Mouse (Mus musculus): ENCODE results near the gene Ccdc106.
A peak's percentile ranks its signal among the peaks of the same experiment; 100 is the strongest.
"Not testable (repeated sequence)": the region's sequence is repeated elsewhere in the genome, so short reads cannot be mapped to it uniquely, and the experiment has no call there.

Gene Ccdc106

DNA sequence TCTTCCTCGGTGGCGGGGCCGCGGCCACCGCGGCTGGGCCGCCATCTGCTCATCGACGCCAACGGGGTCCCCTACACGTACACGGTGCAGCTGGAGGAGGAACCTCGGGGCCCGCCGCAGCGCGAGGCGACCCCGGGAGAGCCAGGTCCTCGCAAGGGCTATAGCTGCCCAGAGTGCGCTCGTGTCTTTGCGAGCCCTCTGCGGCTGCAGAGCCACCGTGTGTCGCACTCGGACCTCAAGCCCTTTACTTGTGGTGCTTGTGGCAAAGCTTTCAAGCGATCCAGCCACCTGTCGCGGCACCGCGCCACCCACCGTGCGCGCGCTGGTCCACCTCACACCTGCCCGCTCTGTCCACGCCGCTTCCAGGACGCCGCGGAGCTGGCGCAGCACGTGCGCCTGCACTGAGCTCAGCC is 32.6 kb downstream of the Ccdc106 start:
- DNase-seq = no peak

DNA sequence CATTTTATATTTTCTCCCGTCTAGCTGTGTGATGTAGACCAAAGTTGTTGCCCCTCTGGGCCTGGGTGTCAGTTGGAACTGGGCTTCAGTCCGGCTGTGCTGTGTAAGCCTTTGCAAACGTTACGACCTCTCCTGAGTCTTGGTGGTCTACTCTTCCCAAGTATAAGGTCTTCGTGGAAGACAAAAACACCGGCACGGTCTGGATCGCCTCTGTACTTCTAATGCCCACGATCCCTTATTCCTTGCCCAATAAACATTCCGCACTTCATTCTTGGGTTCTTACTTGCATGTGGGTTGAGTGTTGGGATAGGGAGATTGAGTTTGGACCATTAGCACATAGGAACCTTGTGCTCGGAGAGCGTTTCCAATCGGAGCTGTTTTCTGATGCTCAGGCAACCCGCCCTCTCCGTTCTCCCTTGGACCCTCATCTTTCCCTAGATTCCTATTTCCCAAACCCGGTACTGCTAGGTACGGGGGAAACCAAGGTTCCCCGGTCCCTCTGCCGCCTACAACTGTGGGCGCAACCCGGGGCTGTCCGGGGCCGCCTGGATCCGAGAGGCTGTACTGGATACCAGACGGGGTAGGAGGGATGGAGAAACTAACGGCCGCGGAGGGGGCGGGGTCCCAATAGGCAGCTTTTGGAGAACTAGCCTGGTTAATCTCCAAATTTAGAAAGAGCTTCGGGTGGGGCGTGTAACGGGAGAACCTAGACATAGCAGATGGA is 33.3 kb downstream of the Ccdc106 start:
- no peak for DNase-seq

DNA sequence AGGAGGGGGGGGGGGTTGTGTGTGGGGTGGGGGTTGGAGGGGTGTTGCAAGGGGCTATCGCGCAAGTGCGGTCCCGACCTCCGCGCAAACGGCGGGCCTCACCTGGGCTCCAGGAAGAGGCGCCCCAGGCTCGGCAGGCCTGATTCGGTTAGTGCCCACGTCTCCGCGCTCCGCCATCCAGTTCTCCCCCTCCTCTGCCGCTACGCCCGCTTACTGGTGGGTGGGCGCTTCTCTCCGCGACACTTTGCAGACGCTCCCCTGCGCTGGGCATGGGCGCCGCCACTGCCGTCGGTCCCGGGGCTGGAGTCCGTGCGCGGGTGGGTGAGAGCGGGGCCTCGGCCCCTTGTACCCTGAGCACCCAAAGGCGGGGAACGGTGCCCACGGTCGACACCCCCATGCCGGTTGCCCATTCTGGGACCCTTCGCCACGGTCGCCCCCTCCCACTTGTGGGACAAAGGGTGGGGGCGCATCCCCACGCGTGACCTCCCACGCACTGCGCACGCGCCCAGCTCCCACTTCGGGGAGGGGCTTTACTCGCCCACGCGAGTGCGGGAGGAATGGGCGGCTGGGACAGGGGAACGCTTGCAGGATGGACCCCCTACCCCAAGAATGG is 36.4 kb downstream of the Ccdc106 start:
- DNase-seq = peak; percentile 84

DNA sequence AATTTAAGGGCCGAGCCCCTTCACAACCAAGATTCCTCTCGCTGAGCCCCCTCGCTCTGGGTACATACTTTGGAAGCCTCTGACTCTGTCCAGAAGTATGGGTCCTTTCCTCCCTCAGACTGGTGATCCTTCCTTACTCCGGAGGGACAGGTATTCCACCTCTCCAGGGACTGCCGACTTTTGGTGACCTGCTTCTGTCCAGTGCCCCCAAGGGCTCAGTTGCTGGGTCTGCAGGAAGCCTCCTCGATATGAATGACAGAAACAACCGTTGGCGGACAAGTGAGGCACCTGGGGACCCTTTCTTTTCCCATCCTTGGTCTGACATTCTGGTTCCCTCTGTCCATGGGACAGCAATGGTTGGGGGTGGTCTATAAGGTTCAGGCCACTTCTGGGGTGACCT is 37.0 kb downstream of the Ccdc106 start:
- no peak for DNase-seq

DNA sequence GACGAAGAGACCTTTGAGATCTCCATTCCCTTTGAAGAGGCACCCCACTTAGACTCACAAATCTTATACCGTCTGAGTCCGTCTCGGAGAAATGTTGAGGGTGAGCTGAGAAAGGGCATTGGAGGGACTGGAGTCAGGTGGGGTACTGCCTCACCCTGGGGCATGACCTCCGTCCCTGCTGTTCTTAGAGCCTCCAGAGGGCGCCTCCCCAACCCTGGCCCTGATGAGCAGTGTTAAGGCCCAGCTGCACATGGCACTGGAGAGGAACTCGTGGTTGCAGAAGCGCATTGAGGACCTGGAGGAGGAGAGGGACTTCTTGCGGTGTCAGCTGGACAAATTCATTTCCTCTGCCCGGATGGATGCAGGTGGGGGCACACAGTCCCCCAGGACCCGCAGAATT is 37.5 kb downstream of the Ccdc106 start:
- peak; percentile 24 for DNase-seq

DNA sequence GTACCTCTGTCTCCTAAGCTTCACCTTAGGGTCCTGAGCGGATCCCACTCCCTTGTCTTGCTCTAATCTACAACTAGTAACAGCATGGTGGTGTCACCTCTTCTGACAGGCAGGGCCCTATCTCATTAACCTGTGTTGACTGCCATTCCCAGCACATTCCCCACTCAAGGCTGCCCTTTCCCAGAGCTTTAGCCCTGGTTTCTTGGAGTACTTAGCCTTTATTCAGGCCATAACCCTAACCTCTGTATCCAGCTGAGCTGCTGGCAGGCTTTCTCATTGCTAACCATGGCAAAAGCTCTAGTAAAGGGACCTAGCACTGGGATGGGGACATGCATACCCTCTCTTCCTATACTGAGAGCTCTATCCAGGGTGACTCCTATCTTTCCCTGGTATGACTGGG is 38.3 kb downstream of the Ccdc106 start:
- no peak for DNase-seq

DNA sequence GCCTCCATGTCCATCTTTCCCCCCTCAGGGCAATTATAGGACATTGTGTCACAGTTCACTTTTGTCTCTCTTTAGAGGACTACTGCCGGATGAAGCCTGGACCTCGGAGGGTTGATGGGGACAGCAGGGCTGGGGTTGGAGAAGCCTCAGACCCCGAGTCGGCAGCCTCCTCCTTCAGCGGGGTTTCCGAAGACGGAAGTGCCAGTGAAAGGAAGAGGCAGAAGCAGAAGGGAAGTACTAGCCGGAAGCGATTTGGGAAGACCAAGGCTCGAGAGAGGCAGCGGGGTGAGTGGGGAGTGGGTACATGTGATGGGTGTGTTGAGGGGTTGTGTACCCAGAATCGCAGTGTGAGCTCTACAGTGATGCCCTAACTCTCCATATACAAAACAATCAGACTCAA is 39.1 kb downstream of the Ccdc106 start:
- DNase-seq = no peak

DNA sequence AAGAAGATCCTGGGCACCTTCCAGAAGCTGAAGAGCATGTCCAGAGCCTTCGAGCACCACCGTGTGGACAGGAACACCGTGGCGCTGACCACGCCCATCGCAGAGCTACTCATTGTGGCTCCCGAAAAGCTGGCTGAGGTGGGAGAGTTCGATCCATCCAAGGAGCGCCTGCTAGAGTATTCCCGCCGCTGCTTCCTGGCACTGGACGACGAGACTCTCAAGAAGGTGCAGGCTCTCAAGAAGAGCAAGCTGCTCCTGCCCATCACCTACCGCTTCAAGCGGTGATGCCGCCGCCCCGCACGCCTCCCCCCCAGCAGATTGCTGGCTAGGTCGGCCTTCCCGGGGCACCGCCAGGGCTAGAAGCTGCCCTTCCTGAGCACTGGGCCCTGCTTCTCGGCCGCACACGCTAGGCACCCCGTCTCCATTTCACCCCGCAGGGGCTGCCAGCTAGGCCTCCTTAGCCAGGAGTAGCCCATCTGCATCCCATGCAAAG is 39.9 kb downstream of the Ccdc106 start:
- peak; percentile 74 for DNase-seq

DNA sequence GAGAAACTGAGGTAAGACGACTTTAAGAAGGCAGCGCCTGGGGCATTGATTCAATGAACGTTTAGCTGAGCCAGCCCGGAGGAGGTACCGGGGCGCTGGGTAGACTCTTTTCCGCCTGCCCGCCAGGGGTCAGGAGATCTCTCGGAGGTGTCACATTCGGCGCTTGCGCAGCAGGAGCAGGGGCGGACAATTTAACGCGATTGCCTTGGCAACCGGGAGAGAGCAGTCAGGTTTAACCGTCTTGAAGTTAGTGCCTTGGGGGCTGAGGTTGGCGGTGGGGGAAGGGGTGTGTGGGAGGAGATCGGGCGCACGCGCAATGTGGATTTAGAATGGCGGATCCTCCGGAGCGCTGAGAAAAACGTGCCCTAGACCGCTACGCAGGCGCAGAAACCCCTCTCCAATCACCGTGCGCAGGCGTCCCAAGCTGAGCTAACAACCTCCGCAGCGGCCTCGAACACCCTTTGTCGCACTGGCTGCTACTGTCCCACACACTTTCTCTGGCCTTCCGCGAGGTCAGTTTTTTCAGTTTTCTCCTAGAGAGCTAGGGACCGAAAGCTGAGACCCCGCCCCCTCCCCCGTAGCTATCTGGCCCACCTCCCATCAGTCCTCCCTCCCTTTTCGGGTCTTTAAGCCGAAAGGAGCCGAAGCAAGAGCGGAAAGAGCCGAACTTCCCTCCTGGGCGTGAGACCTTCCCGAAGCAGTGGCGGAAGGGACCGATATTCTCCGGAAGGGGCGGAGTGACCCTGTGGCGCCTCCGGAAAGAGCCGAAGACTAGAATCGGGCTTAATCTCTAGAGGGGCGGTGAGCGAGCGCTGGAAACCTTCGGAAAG is 40.8 kb downstream of the Ccdc106 start:
- DNase-seq = peak; percentile 100

DNA sequence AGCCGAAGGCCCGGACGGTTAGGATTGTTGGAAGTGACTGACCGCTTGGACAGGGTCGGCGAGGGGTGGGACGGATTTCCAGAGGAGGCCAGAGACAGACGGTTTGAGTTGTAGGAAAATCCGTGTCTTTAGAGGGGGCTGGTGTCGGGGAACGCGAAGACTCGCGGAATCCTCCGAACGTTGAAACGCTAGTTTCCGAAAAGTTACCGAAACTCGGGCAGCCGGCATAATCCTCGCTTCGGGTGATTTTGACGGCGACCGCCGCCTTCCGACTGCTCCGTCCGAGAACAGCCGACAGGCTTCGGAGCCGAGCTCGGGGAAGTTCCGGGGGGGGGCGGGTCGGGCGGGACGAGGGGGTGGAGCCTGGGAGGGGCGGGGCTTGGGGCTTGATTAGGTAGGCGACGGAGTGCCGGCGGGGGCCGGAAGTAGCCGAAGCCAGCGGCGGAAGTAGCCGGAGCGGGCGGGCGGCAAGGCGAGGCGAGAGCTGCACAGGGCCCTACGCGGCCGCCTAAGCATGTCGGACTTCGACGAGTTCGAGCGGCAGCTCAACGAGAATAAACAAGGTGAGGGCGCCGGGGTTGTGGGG is 41.5 kb downstream of the Ccdc106 start, which contains the start of gene U2af2:
U2af2 (plus strand) TSS at position 370 of the 586 bp plus-strand sequence.
- peak; percentile 97 for DNase-seq

DNA sequence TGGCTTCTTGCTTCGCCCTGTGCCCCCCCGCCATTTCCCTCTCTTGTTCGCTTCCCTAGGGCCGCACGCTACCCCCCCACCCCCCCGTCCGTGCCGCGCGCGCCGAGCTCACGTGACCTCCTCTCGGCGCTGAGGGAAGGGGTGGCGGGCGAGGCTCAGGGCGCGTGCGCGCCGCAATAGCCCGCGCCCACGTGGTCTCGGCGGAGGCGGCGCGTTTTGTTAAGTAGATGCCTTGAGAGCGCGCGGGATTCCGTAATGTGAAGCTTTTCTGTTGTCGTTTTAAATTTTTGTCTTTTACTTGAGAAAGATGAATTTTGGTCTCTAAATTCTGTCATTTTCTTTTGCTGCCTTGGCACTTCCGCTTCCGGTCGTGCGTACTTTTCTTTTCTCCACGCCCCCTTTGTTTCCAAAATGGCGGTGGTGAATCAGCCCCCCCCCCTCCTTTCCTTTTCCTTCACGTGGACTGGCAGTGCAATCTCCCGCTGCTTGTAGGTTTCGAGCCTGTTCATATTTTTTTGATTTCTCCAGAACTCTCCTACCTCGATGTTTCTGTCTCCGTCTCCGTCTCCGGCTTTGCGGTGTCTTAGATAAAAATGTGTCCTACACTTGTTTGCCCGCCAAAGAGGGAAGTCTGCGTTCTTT is 42.1 kb downstream of the Ccdc106 start:
- peak; percentile 61 for DNase-seq

DNA sequence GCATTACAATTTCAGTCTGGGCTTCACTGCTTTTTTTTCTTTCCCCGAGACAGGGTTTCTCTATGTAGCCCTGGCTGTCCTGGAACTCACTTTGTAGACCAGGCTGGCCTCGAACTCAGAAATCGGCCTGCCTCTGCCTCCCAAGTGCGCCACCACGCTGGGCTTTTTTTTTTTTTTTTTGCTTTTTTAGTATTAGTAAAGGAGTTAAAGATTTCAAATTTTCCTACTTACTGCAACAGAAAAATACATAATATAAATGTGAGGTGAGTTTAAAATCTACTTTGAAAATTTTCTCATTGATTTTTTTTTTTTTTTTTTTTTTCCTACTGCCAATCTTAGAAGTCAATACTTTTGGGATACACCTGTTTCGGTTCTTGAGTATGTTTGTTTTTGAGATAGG is 44.5 kb downstream of the Ccdc106 start:
- DNase-seq = no peak

DNA sequence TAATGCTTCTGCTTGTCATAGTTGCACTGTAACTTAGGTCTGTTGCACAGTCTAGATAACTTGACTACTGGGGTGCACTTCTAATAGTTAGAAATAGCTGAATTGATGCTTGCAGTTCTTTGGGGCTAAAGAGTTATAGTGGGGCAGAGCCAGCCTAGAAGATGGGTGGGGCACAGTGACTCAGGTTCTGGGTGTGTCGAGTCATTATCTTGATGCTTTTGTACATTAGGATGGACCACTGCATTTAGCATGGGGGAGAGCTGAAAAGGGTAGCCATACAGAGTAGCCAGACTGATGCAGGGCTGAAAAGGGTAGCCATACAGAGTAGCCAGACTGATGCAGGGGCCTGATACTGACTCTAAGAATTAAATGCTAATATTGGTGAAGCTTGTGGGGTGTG is 53.2 kb downstream of the Ccdc106 start:
- no peak for DNase-seq

DNA sequence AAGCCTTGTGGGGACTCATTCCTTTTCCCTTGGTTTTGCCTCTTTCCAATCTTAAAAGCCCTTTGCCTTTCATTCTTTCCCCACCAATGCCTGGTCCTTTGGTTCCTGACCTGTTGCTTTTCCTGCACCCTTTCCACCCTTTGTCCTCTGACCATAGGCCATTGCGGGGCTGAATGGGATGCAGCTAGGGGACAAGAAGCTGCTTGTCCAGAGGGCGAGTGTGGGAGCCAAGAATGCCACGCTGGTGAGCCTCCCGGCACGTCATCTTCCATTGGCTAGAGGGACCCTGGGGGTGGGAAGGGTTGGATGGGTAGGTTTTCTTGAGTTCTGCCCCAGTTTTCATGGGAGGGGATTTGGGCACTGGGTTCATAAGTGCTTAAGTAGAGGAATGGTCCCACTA is 54.6 kb downstream of the Ccdc106 start:
- DNase-seq = no peak

DNA sequence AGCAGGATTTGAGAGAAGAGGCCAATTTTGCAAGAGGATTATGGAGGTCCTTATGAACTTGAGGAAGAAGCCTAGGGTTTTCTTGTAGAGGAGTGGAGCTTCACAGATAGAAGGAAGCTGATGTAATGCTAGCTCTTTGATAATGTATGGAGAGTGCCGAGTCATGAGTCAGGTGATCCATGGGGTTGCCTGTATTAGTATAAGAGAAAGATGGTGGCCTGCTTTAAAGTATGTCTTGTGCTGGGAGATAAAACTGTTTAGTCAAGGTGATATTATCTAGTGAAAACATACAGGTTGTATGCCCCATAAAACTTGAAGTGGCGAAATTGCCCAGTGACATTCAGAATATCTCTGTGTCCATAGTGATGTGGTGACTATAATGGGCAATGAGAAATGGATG is 56.6 kb downstream of the Ccdc106 start:
- no peak for DNase-seq

DNA sequence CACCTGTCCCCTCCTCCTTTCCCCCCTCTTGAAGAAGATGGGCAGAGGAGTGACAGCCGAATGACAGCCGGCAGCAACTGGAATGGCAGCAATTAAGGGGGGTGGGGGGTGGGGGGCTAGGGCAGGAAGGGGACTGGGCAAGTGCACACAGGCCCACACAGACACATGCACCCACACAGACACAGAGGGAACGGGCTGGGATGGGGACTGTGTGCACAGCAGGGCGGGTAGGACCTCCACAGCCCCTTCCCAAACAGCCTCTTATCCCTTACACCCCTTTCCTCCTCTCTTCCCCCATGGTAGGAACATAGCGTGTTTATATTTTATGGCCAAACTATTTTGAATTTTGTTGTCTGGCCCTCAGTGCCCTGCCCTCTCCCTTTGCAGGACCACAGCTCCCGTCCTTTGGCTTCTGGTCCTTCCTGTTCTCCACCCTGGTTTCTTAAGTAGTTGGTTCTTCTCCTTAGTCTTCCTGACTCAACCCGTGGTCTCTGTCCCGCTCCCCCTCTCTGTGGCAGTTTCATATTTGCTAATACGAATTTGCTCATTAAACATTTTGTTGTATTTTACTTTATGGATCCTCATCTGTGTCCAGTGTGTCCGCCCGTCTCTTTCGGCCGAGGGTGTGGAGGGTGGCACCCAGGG is 59.1 kb downstream of the Ccdc106 start:
- not testable (repeated sequence) for DNase-seq

DNA sequence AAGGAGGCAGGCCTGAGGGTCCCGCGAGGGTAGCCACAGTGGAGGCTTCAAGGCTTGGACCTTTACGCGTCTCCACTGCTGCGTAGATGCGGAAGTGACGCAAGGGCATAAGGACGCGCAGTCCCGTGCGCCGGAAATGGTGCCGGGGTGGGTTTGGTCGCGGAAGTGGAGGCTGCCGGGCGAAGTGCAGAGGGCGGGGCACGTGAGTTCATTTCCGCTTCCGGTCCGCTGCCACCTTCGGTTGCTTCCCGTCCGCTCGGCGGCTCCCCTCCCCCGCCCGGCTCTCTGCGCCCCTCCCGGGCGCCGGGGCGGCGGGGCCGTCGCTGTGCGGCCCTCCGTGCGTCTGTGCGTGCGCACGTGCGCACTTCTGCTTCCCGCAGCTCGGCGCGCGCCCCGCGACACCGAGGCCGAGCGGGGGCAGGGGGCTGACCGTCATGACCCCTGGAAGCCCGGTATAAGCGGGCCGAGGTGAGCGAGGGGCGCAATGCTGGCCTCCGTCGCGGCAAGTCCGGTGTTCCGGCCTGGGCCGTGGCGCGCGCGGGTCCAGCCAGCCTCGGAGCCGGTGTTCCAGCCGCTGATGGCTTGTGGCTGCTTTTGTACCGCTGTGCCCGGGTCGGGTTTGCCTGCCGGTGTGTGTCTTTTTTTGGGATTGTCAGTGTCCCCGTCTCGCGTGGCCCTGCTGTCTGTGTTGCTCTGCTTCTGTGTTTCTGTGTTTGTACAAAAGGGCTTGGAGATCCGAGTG is 59.8 kb downstream of the Ccdc106 start, which contains the start of gene Epn1:
Epn1 (plus strand) TSS at position 226 of the 742 bp plus-strand sequence.
- DNase-seq = peak; percentile 97

DNA sequence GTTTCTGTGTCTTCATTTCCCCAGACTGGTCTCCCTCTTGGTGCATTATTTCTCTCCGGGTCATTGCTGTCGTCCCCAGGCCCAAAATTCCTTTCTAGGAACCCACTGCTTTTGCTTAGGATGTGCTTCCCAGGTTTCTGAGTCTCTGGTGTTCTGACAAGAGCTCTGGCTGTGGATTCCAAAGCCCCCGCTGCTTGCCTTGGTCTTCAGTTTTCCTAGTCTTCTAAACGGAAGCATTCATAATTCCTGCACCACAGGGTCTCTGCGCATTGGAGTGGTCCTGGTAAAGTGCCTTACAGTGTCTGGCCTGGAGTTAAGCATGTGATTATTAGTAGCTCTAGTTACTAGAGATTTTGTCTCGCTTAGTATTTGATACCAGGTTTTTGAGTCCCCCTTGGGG is 60.5 kb downstream of the Ccdc106 start:
- no peak for DNase-seq

DNA sequence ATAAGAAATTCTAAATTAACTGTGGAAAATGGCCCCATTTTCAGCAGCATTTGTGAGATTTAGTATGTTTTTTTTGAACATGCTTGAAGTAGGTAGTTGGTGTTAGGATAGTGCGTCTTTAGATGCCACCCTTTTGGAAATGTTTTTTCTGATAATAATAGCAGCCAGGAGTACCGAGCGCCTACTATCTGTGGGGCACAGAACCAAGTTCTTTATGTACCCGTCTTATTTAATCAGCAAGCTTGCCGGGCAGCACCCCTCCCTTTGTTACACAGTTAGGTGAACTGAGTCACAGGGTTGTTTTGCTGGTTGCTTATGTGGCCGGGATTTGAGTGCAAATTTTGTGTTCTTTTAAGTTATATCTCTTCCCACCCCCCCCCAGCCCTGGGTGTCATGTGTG is 60.9 kb downstream of the Ccdc106 start:
- no peak for DNase-seq

DNA sequence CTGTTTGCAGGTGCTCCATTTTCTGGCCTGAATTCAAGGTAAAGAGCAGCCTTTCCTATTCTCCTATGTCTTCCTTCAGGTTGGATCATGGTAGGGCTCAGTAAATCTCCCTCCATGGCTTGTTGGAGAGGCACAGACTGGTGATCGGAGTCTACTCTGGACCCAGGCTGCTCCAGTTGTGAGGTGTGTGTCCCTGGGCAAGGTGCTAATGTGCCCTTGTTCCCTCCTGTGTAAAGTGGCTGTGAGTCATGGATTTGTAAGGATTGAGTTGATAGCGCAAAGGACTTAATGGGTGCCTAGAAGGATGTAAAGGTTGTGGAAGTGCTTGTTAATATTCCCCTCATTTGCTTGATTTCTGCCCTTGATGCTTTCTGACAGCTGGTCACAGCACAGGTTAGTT is 61.6 kb downstream of the Ccdc106 start:
- no peak for DNase-seq
